Mouse (Mus musculus): ENCODE measurements at regions not wholly inside any gene's neighbourhood (a gene's known extent, or its start where the extent isn't known, plus 50 kb on each side); places are given as distances from the start of the nearest gene placed in this dataset.
A peak's percentile ranks its signal among the peaks of the same experiment; 100 is the strongest.

GRCm38 (mm10) chr15:63006471-63007228, 838.3 kb downstream of the Gsdmc2 start:
- Histone ChIP-seq H3K9ac (ENCODE audit: low read length) (no peak overlapping the region), H3K36me3 (ENCODE audit: control insufficient read depth, insufficient read depth, low read length) (no peaks in the 10 kb centered on the region), H3K4me1 (replicated peaks; ENCODE audit: control insufficient read depth, insufficient read depth, low read length) (no peaks in the 10 kb centered on the region), H3K4me3 (ENCODE audit: low read length) (no peak overlapping the region), H3K27ac (ENCODE audit: low read length) (no peak overlapping the region), H3K4me2 (ENCODE audit: low read depth, low read length) (no peak overlapping the region), H3K27me3 (ENCODE audit: control insufficient read depth, insufficient read depth, low read depth, low read length) (no peaks in the 10 kb centered on the region), H3K9me3 (ENCODE audit: control insufficient read depth, low read length) (no peaks in the 10 kb centered on the region)
- 75% methylated on average over 14 of the region's 14 CpGs for WGBS
- no peak for ATAC-seq (ENCODE audit: low read depth)

GRCm38 (mm10) chr15:62994691-62995090, 850.3 kb downstream of the Gsdmc2 start:
- no peak overlapping the region for H3K4me2 ChIP-seq (ENCODE audit: low read depth, low read length)
- no peak for ATAC-seq (ENCODE audit: low read depth)
- H3K9ac ChIP-seq (ENCODE audit: low read length) = no peak overlapping the region
- no peaks in the 10 kb centered on the region for H3K27me3 ChIP-seq (ENCODE audit: control insufficient read depth, insufficient read depth, low read depth, low read length)
- H3K4me1 ChIP-seq (replicated peaks; ENCODE audit: control insufficient read depth, insufficient read depth, low read length) = no peaks in the 10 kb centered on the region
- no peak overlapping the region for H3K4me3 ChIP-seq (ENCODE audit: low read length)
- H3K9me3 ChIP-seq (ENCODE audit: control insufficient read depth, low read length) = no peaks in the 10 kb centered on the region
- WGBS = 82% methylated on average over 2 of the region's 2 CpGs
- no peaks in the 10 kb centered on the region for H3K36me3 ChIP-seq (ENCODE audit: control insufficient read depth, insufficient read depth, low read length)
- no peak overlapping the region for H3K27ac ChIP-seq (ENCODE audit: low read length)

- 24% methylated on average over 4 of the region's 4 CpGs for WGBS
- Histone ChIP-seq H3K36me3 (ENCODE audit: control insufficient read depth, insufficient read depth, low read length) (no peaks in the 10 kb centered on the region), H3K27ac (ENCODE audit: low read length) (peak overlapping the region; percentile 70), H3K4me3 (ENCODE audit: low read length) (no peak overlapping the region), H3K27me3 (ENCODE audit: control insufficient read depth, insufficient read depth, low read depth, low read length) (no peaks in the 10 kb centered on the region), H3K4me2 (ENCODE audit: low read depth, low read length) (no peak overlapping the region), H3K9me3 (ENCODE audit: control insufficient read depth, low read length) (no peaks in the 10 kb centered on the region), H3K9ac (ENCODE audit: low read length) (no peak overlapping the region), H3K4me1 (replicated peaks; ENCODE audit: control insufficient read depth, insufficient read depth, low read length) (peaks cover 6% of the 10 kb centered on the region; the same call in 1 of the 2 replicates)
- ATAC-seq (ENCODE audit: low read depth) = peak; percentile 75; the same call in 1 of the 2 replicates
These were observed 858.1 kb downstream of the Gsdmc2 start for GRCm38 (mm10) chr15:62986871-62987270.

GRCm38 (mm10) chr15:62986147-62986546, 858.8 kb downstream of the Gsdmc2 start:
- H3K4me2 ChIP-seq (ENCODE audit: low read depth, low read length) = no peak overlapping the region
- H3K4me1 ChIP-seq (replicated peaks; ENCODE audit: control insufficient read depth, insufficient read depth, low read length) = peaks cover 6% of the 10 kb centered on the region; the same call in 1 of the 2 replicates
- peak overlapping the region; percentile 70; the same call in 1 of the 2 replicates for H3K27ac ChIP-seq (ENCODE audit: low read length)
- no peaks in the 10 kb centered on the region for H3K27me3 ChIP-seq (ENCODE audit: control insufficient read depth, insufficient read depth, low read depth, low read length)
- no peak overlapping the region for H3K9ac ChIP-seq (ENCODE audit: low read length)
- 33% methylated on average over 7 of the region's 7 CpGs for WGBS
- no peak overlapping the region for H3K4me3 ChIP-seq (ENCODE audit: low read length)
- no peaks in the 10 kb centered on the region for H3K36me3 ChIP-seq (ENCODE audit: control insufficient read depth, insufficient read depth, low read length)
- no peaks in the 10 kb centered on the region for H3K9me3 ChIP-seq (ENCODE audit: control insufficient read depth, low read length)
- peak; percentile 94 for ATAC-seq (ENCODE audit: low read depth)

- 75% methylated on average over 2 of the region's 2 CpGs for WGBS
- no peak overlapping the region for H3K4me3 ChIP-seq (ENCODE audit: low read length)
- H3K4me1 ChIP-seq (replicated peaks; ENCODE audit: control insufficient read depth, insufficient read depth, low read length) = no peaks in the 10 kb centered on the region
- no peak overlapping the region for H3K9ac ChIP-seq (ENCODE audit: low read length)
- no peak for ATAC-seq (ENCODE audit: low read depth)
- H3K4me2 ChIP-seq (ENCODE audit: low read depth, low read length) = no peak overlapping the region
- H3K27me3 ChIP-seq (ENCODE audit: control insufficient read depth, insufficient read depth, low read depth, low read length) = no peaks in the 10 kb centered on the region
- no peaks in the 10 kb centered on the region for H3K9me3 ChIP-seq (ENCODE audit: control insufficient read depth, low read length)
- H3K36me3 ChIP-seq (ENCODE audit: control insufficient read depth, insufficient read depth, low read length) = no peaks in the 10 kb centered on the region
- H3K27ac ChIP-seq (ENCODE audit: low read length) = no peak overlapping the region
These were observed 874.4 kb downstream of the Gsdmc2 start for GRCm38 (mm10) chr15:62970566-62970965.

GRCm38 (mm10) chr15:62962681-62963080, 882.3 kb downstream of the Gsdmc2 start:
- 34% methylated on average over 5 of the region's 5 CpGs for WGBS
- no peak overlapping the region for H3K27ac ChIP-seq (ENCODE audit: low read length)
- H3K4me3 ChIP-seq (ENCODE audit: low read length) = no peak overlapping the region

GRCm38 (mm10) chr15:62960623-62961022, 884.4 kb downstream of the Gsdmc2 start:
- no peak overlapping the region for H3K9ac ChIP-seq (ENCODE audit: low read length)
- no peaks in the 10 kb centered on the region for H3K4me1 ChIP-seq (replicated peaks; ENCODE audit: control insufficient read depth, insufficient read depth, low read length)
- H3K36me3 ChIP-seq (ENCODE audit: control insufficient read depth, insufficient read depth, low read length) = no peaks in the 10 kb centered on the region
- 83% methylated on average over 1 of the region's 1 CpGs for WGBS
- no peak overlapping the region for H3K4me3 ChIP-seq (ENCODE audit: low read length)
- no peak overlapping the region for H3K27ac ChIP-seq (ENCODE audit: low read length)
- no peak overlapping the region for H3K4me2 ChIP-seq (ENCODE audit: low read depth, low read length)
- no peaks in the 10 kb centered on the region for H3K27me3 ChIP-seq (ENCODE audit: control insufficient read depth, insufficient read depth, low read depth, low read length)
- H3K9me3 ChIP-seq (ENCODE audit: control insufficient read depth, low read length) = no peaks in the 10 kb centered on the region
- no peak for ATAC-seq (ENCODE audit: low read depth)

More at GRCm38 (mm10) chr15:62962681-62963080, 882.3 kb downstream of the Gsdmc2 start:
- no peaks in the 10 kb centered on the region for H3K9me3 ChIP-seq (ENCODE audit: control insufficient read depth, low read length)
- no peaks in the 10 kb centered on the region for H3K27me3 ChIP-seq (ENCODE audit: control insufficient read depth, insufficient read depth, low read depth, low read length)
- ATAC-seq (ENCODE audit: low read depth) = no peak
- no peak overlapping the region for H3K4me2 ChIP-seq (ENCODE audit: low read depth, low read length)
- H3K9ac ChIP-seq (ENCODE audit: low read length) = no peak overlapping the region
- no peaks in the 10 kb centered on the region for H3K4me1 ChIP-seq (replicated peaks; ENCODE audit: control insufficient read depth, insufficient read depth, low read length)
- H3K36me3 ChIP-seq (ENCODE audit: control insufficient read depth, insufficient read depth, low read length) = no peaks in the 10 kb centered on the region

- WGBS = 94% methylated on average over 2 of the region's 2 CpGs
- ATAC-seq (ENCODE audit: low read depth) = no peak
- Histone ChIP-seq H3K4me3 (ENCODE audit: low read length) (no peak overlapping the region), H3K36me3 (ENCODE audit: control insufficient read depth, insufficient read depth, low read length) (no peaks in the 10 kb centered on the region), H3K4me1 (replicated peaks; ENCODE audit: control insufficient read depth, insufficient read depth, low read length) (no peaks in the 10 kb centered on the region), H3K4me2 (ENCODE audit: low read depth, low read length) (no peak overlapping the region), H3K27ac (ENCODE audit: low read length) (no peak overlapping the region), H3K27me3 (ENCODE audit: control insufficient read depth, insufficient read depth, low read depth, low read length) (no peaks in the 10 kb centered on the region), H3K9me3 (ENCODE audit: control insufficient read depth, low read length) (no peaks in the 10 kb centered on the region), H3K9ac (ENCODE audit: low read length) (no peak overlapping the region)
These were observed 886.3 kb downstream of the Gsdmc2 start for GRCm38 (mm10) chr15:62958506-62959330.

GRCm38 (mm10) chr15:62954889-62955288, 890.1 kb downstream of the Gsdmc2 start:
- H3K36me3 ChIP-seq (ENCODE audit: control insufficient read depth, insufficient read depth, low read length) = no peaks in the 10 kb centered on the region
- ATAC-seq (ENCODE audit: low read depth) = no peak
- H3K4me3 ChIP-seq (ENCODE audit: low read length) = no peak overlapping the region
- H3K9ac ChIP-seq (ENCODE audit: low read length) = no peak overlapping the region
- H3K9me3 ChIP-seq (ENCODE audit: control insufficient read depth, low read length) = no peaks in the 10 kb centered on the region
- H3K4me1 ChIP-seq (replicated peaks; ENCODE audit: control insufficient read depth, insufficient read depth, low read length) = no peaks in the 10 kb centered on the region
- no peaks in the 10 kb centered on the region for H3K27me3 ChIP-seq (ENCODE audit: control insufficient read depth, insufficient read depth, low read depth, low read length)
- H3K4me2 ChIP-seq (ENCODE audit: low read depth, low read length) = no peak overlapping the region
- no peak overlapping the region for H3K27ac ChIP-seq (ENCODE audit: low read length)
- 71% methylated on average over 1 of the region's 1 CpGs for WGBS

Data from lung, embryonic 16.5 days (tissue).